Mouse (Mus musculus): ENCODE measurements around the gene Daam1. TPM values are rescaled to one million over a fixed set of nuclear protein-coding genes. Genes with fewer than 3 reads are reported as not detected.
A peak's percentile ranks its signal among the peaks of the same experiment; 100 is the strongest.

Daam1 gene
- polyA plus RNA-seq, 1 experiment from 2014 or later: 15.3 TPM

- peaks cover 67% of the 10 kb centered on the region for H3K36me3 ChIP-seq (ENCODE audit: insufficient read depth)
Measured at GRCm38 (mm10) chr12:71980746-71981145, 149.9 kb downstream of the Daam1 start.

GRCm38 (mm10) chr12:71981250-71981649 is 150.4 kb downstream of the Daam1 start:
- Histone ChIP-seq H3K27ac (ENCODE audit: low read depth) (peak overlapping the region; percentile 79; the same call in 1 of the 2 replicates), H3K9ac (no peak overlapping the region), H3K9me3 (ENCODE audit: low read depth, low read length) (no peaks in the 10 kb centered on the region), H3K4me1 (ENCODE audit: insufficient read depth) (peaks cover 22% of the 10 kb centered on the region), H3K27me3 (ENCODE audit: insufficient read depth, low read length) (no peaks in the 10 kb centered on the region), H3K36me3 (ENCODE audit: insufficient read depth) (peaks cover 66% of the 10 kb centered on the region), H3K4me2 (no peak overlapping the region), H3K4me3 (ENCODE audit: low read depth, low read length) (no peak overlapping the region)
- ATAC-seq (ENCODE audit: insufficient read depth) (no peak), DNase-seq (peak; percentile 62)
- 61% methylated on average over 8 of the region's 8 CpGs for WGBS
- no peak for TF ChIP-seq CTCF (IDR thresholded peaks at IDR 0.05; ENCODE audit: low read depth)

More at GRCm38 (mm10) chr12:71980746-71981145, 149.9 kb downstream of the Daam1 start:
- Histone ChIP-seq H3K4me2 (no peak overlapping the region), H3K27me3 (ENCODE audit: insufficient read depth, low read length) (no peaks in the 10 kb centered on the region), H3K9ac (no peak overlapping the region), H3K4me3 (ENCODE audit: low read depth, low read length) (no peak overlapping the region), H3K9me3 (ENCODE audit: low read depth, low read length) (no peaks in the 10 kb centered on the region), H3K4me1 (ENCODE audit: insufficient read depth) (peaks cover 25% of the 10 kb centered on the region), H3K27ac (ENCODE audit: low read depth) (peak overlapping the region; percentile 79; the same call in 1 of the 2 replicates)
- ATAC-seq (ENCODE audit: insufficient read depth) (no peak), DNase-seq (peak; percentile 64)
- no peak for TF ChIP-seq CTCF (IDR thresholded peaks at IDR 0.05; ENCODE audit: low read depth)
- 77% methylated on average over 11 of the region's 11 CpGs for WGBS

- H3K9ac ChIP-seq: no peak overlapping the region
- peaks cover 21% of the 10 kb centered on the region for H3K4me1 ChIP-seq (ENCODE audit: insufficient read depth)
- TF ChIP-seq CTCF (IDR thresholded peaks at IDR 0.05; ENCODE audit: low read depth): no peak
- no peak overlapping the region for H3K4me3 ChIP-seq (ENCODE audit: low read depth, low read length)
- H3K36me3 ChIP-seq (ENCODE audit: insufficient read depth): peaks cover 67% of the 10 kb centered on the region
- no peaks in the 10 kb centered on the region for H3K27me3 ChIP-seq (ENCODE audit: insufficient read depth, low read length)
- no peak overlapping the region for H3K4me2 ChIP-seq
- peak; percentile 21 for DNase-seq
- WGBS: 68% methylated on average over 5 of the region's 5 CpGs
- no peak for ATAC-seq (ENCODE audit: insufficient read depth)
- no peaks in the 10 kb centered on the region for H3K9me3 ChIP-seq (ENCODE audit: low read depth, low read length)
- H3K27ac ChIP-seq (ENCODE audit: low read depth): no peak overlapping the region
Measured at GRCm38 (mm10) chr12:71981791-71982190, 150.9 kb downstream of the Daam1 start.

GRCm38 (mm10) chr12:71983102-71983715 is 152.3 kb downstream of the Daam1 start:
- DNase-seq (no peak), ATAC-seq (ENCODE audit: insufficient read depth) (peak; percentile 22; the same call in 1 of the 2 replicates)
- Histone ChIP-seq H3K9me3 (ENCODE audit: low read depth, low read length) (no peaks in the 10 kb centered on the region), H3K36me3 (ENCODE audit: insufficient read depth) (peaks cover 63% of the 10 kb centered on the region), H3K27ac (ENCODE audit: low read depth) (no peak overlapping the region), H3K4me1 (ENCODE audit: insufficient read depth) (peaks cover 12% of the 10 kb centered on the region), H3K4me2 (no peak overlapping the region), H3K27me3 (ENCODE audit: insufficient read depth, low read length) (no peaks in the 10 kb centered on the region), H3K4me3 (ENCODE audit: low read depth, low read length) (no peak overlapping the region), H3K9ac (no peak overlapping the region)
- no peak for TF ChIP-seq CTCF (IDR thresholded peaks at IDR 0.05; ENCODE audit: low read depth)
- WGBS: 69% methylated on average over 10 of the region's 10 CpGs

GRCm38 (mm10) chr12:71987161-71987560 is 156.3 kb downstream of the Daam1 start:
- Histone ChIP-seq H3K27me3 (ENCODE audit: insufficient read depth, low read length) (no peaks in the 10 kb centered on the region), H3K36me3 (ENCODE audit: insufficient read depth) (peaks cover 80% of the 10 kb centered on the region), H3K9ac (no peak overlapping the region), H3K4me1 (ENCODE audit: insufficient read depth) (no peaks in the 10 kb centered on the region), H3K9me3 (ENCODE audit: low read depth, low read length) (no peaks in the 10 kb centered on the region), H3K4me2 (no peak overlapping the region), H3K4me3 (ENCODE audit: low read depth, low read length) (no peak overlapping the region), H3K27ac (ENCODE audit: low read depth) (no peak overlapping the region)
- 77% methylated on average over 2 of the region's 2 CpGs for WGBS
- ATAC-seq (ENCODE audit: insufficient read depth) (no peak), DNase-seq (no peak)
- no peak for TF ChIP-seq CTCF (IDR thresholded peaks at IDR 0.05; ENCODE audit: low read depth)

GRCm38 (mm10) chr12:71987885-71988284 is 157.0 kb downstream of the Daam1 start:
- Histone ChIP-seq H3K9ac (no peak overlapping the region), H3K27ac (ENCODE audit: low read depth) (no peak overlapping the region), H3K4me1 (ENCODE audit: insufficient read depth) (no peaks in the 10 kb centered on the region), H3K36me3 (ENCODE audit: insufficient read depth) (peaks cover 84% of the 10 kb centered on the region), H3K4me3 (ENCODE audit: low read depth, low read length) (no peak overlapping the region), H3K4me2 (no peak overlapping the region), H3K9me3 (ENCODE audit: low read depth, low read length) (no peaks in the 10 kb centered on the region), H3K27me3 (ENCODE audit: insufficient read depth, low read length) (no peaks in the 10 kb centered on the region)
- no peak for TF ChIP-seq CTCF (IDR thresholded peaks at IDR 0.05; ENCODE audit: low read depth)
- 81% methylated on average over 4 of the region's 4 CpGs for WGBS
- no peak for DNase-seq
- no peak for ATAC-seq (ENCODE audit: insufficient read depth)

GRCm38 (mm10) chr12:71989596-71989995 is 158.7 kb downstream of the Daam1 start:
- DNase-seq (no peak), ATAC-seq (ENCODE audit: insufficient read depth) (no peak)
- no peak for TF ChIP-seq CTCF (IDR thresholded peaks at IDR 0.05; ENCODE audit: low read depth)
- no peak overlapping the region for H3K9ac ChIP-seq
- H3K4me1 ChIP-seq (ENCODE audit: insufficient read depth): no peaks in the 10 kb centered on the region
- no peaks in the 10 kb centered on the region for H3K9me3 ChIP-seq (ENCODE audit: low read depth, low read length)
- WGBS: 93% methylated on average over 17 of the region's 17 CpGs
- no peak overlapping the region for H3K27ac ChIP-seq (ENCODE audit: low read depth)
- peaks cover 82% of the 10 kb centered on the region for H3K36me3 ChIP-seq (ENCODE audit: insufficient read depth)
- no peak overlapping the region for H3K4me2 ChIP-seq
- H3K27me3 ChIP-seq (ENCODE audit: insufficient read depth, low read length): no peaks in the 10 kb centered on the region
- H3K4me3 ChIP-seq (ENCODE audit: low read depth, low read length): no peak overlapping the region

Measured in lung, embryonic 14.5 days (tissue).